Mouse (Mus musculus) E14TG2a.4 (cell line): ENCODE measurements around the gene Hspa12b.

Experiments
- CTCF ChIP-seq: conservative IDR thresholded peaks from 2 replicates; pipeline ENCODE4 v1.5.1; 2014; ENCODE audit warnings: low read length
- POU5F1 ChIP-seq: IDR thresholded peaks from 2 replicates; pipeline ENCODE4 v1.6.1; 2014; ENCODE audit warnings: low read length, borderline replicate concordance

- TF ChIP-seq CTCF (no peak), POU5F1 (no peak)
Measured at GRCm38 (mm10) chr2:131176491-131176890, 49.4 kb downstream of the Hspa12b start.
